Mouse (Mus musculus): ENCODE measurements around the gene Gcg.
A peak's percentile ranks its signal among the peaks of the same experiment; 100 is the strongest.

Gene Gcg

DNA sequence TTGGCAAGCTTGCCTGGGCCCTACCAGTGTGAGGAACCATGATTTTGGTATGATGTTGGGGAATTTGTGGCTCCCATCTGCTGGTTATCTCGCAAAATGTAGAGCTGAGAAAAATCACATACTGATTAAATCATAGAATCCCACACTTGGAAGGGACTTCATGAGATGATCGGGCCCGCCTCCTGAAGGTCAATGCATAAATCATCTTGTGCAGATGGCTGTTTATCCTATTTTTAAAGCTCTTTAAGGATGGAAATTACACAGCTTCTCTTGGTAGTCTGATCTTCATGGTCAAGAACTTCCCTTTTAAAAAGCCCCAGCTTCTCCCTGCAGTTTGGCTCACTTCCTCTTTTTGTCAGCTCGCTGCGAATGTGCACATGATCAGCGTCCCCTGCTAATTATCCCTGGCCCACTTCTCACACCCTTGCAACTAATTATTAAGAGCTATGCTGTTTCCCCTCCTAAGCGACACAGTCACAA, 23.2 kb downstream of the Gcg start:
- DNase-seq (ENCODE audit: low spot score in 2 of 2), result peak in 1 of 2 experiments; percentile 29

- no peak for DNase-seq (ENCODE audit: low spot score in 2 of 2)
Measured at GRCm38 (mm10) chr2:62459241-62460174, 23.9 kb downstream of the Gcg start.

GRCm38 (mm10) chr2:62458070-62458469, 25.4 kb downstream of the Gcg start:
- no peak for DNase-seq (ENCODE audit: low spot score in 2 of 2)

DNA sequence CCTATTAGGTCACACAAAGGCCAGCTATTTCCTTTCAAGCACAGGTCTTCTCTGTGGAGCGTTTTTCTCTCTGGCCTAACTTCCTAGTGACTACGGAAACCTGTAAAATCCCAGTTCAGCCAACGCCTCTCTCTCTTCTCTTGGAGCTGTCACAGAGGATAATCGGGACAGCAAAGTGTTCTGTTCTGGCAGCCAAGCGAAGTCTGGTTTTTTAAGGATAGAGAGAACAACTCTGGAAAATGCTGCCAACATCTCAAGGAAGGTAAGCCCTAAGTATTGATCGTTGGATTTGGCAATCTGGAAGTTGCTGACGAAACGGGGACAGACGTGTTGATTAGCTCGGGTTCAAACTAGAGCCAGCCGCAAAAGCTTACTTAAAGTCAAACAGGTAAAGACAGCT, 28.5 kb downstream of the Gcg start:
- DNase-seq (ENCODE audit: low spot score in 2 of 2), result peak in 1 of 2 experiments; percentile 25

DNA sequence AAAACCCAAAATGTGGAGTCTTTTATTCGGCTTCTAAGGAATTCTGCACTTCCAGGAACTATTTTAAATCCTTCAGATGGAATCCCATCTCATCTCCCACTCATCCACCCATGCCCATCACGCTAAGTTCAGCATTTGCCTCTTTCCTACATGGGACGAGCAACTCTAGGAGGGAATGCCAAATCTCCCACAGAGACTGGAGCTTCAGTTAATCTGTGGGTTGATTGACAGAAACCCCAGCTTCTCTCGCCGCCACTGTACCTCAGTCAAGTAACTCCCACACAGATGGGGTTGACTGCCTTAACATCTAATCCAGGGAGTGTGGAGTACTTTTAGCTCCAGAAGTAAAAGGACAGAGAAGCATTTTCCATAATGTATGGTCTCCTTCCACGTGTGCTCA, 29.4 kb downstream of the Gcg start:
- peak; percentile 50 to 55 for DNase-seq (ENCODE audit: low spot score in 2 of 2)

- no peak for DNase-seq (ENCODE audit: low spot score in 2 of 2)
Measured at GRCm38 (mm10) chr2:62450364-62450763, 33.1 kb downstream of the Gcg start.

DNA sequence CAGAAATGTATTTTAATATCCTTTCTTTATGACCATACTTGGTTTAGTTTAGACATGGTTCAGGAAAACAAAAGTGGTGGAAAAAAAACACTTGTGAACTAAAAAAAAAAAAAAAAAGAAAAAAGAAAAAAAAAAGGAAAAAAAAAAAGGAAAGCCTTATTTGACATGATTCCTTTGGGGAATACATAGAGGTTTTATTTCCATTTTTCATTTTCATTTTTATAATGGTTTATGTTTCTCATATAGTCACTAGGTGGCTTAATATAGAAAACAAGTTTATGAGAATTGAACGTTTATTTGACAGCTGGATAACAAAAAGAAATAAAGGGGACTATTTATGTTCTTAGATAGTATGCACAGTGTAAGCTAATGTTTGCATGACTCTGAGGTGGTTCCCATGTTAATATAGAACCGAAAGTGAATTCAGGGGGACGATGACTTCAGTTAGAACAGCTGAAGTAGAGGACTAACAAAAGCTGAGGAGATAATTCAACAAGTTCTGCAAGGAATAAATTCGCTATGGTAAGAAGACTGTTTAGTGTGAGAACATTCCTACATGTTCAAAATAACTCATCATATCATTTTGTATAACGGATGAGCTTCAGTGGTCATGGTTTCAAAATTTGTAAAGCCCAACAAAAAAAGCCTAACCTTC, 33.6 kb downstream of the Gcg start:
- DNase-seq (ENCODE audit: low spot score in 2 of 2), result no peak

- DNase-seq (ENCODE audit: low spot score in 2 of 2), result no peak
Measured at GRCm38 (mm10) chr2:62440802-62441544, 42.5 kb downstream of the Gcg start.

GRCm38 (mm10) chr2:62440083-62440482, 43.4 kb downstream of the Gcg start:
- no peak for DNase-seq (ENCODE audit: low spot score in 2 of 2)

GRCm38 (mm10) chr2:62431245-62431795, 52.1 kb downstream of the Gcg start:
- no peak for DNase-seq (ENCODE audit: low spot score in 2 of 2)

DNA sequence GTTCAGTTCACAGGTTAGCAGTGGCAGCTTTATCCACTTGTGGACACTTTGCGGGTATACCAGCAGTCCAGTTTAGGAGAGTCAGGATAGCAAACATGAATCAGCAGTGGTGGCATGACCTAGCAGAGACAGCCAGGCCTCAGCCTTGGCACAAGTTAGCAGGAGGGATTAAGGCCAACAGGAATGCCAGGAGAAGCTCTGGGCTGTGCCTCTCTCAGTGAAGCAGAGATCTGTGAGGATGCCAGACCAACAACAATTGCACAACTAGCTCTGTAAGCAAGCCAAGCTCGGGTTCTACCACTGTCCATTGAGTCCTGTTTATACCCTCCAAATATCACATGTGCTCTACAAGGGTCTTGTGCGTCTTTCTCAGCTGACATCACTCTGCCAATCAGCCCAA, 57.5 kb downstream of the Gcg start:
- DNase-seq (ENCODE audit: low spot score in 2 of 2), result no peak
